Mouse (Mus musculus): ENCODE data around the gene Tbx19. TPM values are rescaled to one million over a fixed set of nuclear protein-coding genes. Genes with fewer than 3 reads are reported as not detected.

Tbx19 gene
- total and polyA plus RNA-seq, 2 experiments, result not detected

GRCm38 (mm10) chr1:165140227-165140626 lies 20.3 kb downstream of the Tbx19 start:
- Histone ChIP-seq H3K27me3 (ENCODE audit: control insufficient read depth, insufficient read depth, low read length) (no peaks in the 10 kb centered on the region), H3K79me2 (ENCODE audit: control insufficient read depth, insufficient read depth, low read length) (no peaks in the 10 kb centered on the region), H3K4me3 (ENCODE audit: insufficient read depth, low read depth, low read length) (no peak overlapping the region), H3K27ac (replicated peaks; ENCODE audit: insufficient read depth, low read depth, low read length) (no peak overlapping the region), H3K9ac (ENCODE audit: low read depth, low read length) (no peak overlapping the region), H3K4me1 (ENCODE audit: control insufficient read depth, insufficient read depth, low read length) (no peaks in the 10 kb centered on the region), H3K36me3 (ENCODE audit: control insufficient read depth, insufficient read depth, low read length) (no peaks in the 10 kb centered on the region)
- no peak for DNase-seq (ENCODE audit: extremely low read depth, low read depth, low spot score)
- 70% methylated on average over 3 of the region's 3 CpGs for WGBS
- no peak for TF ChIP-seq CTCF (IDR thresholded peaks at IDR 0.05; ENCODE audit: low read depth, low read length)
- TF ChIP-seq POLR2A (IDR thresholded peaks at IDR 0.05; ENCODE audit: extremely low read depth, insufficient read depth, low read length), result no peak

GRCm38 (mm10) chr1:165133858-165134257 lies 26.7 kb downstream of the Tbx19 start:
- Histone ChIP-seq H3K79me2 (ENCODE audit: control insufficient read depth, insufficient read depth, low read length) (no peaks in the 10 kb centered on the region), H3K4me1 (ENCODE audit: control insufficient read depth, insufficient read depth, low read length) (peaks cover 4% of the 10 kb centered on the region; the same call in 1 of the 2 replicates), H3K27me3 (ENCODE audit: control insufficient read depth, insufficient read depth, low read length) (no peaks in the 10 kb centered on the region), H3K4me3 (ENCODE audit: insufficient read depth, low read depth, low read length) (no peak overlapping the region), H3K27ac (replicated peaks; ENCODE audit: insufficient read depth, low read depth, low read length) (no peak overlapping the region), H3K9ac (ENCODE audit: low read depth, low read length) (no peak overlapping the region), H3K36me3 (ENCODE audit: control insufficient read depth, insufficient read depth, low read length) (no peaks in the 10 kb centered on the region)
- TF ChIP-seq CTCF (IDR thresholded peaks at IDR 0.05; ENCODE audit: low read depth, low read length), result no peak
- TF ChIP-seq POLR2A (IDR thresholded peaks at IDR 0.05; ENCODE audit: extremely low read depth, insufficient read depth, low read length), result no peak
- DNase-seq (ENCODE audit: extremely low read depth, low read depth, low spot score), result no peak
- WGBS, result 63% methylated on average over 2 of the region's 2 CpGs

DNA sequence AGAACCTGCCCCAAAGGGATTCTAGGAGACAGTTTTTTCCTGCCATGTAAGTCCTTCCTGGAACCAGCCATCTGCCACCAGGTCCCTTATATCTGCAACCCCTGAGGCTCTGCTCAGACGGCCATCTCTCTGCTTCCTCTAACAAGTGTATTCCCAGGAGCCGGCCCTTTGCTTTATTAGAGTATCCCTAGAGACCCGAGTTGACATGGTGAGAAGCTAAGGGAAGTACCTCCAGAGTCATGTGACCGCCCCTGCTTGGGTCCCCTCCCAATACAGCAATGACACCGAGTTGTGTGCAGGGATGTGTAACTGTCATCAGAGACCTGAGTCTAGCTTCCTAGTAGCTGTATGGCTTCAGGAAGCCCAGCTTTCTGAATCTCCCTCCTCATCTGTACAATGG lies 27.3 kb downstream of the Tbx19 start:
- Histone ChIP-seq H3K79me2 (ENCODE audit: control insufficient read depth, insufficient read depth, low read length) (no peaks in the 10 kb centered on the region), H3K4me3 (ENCODE audit: insufficient read depth, low read depth, low read length) (no peak overlapping the region), H3K4me1 (ENCODE audit: control insufficient read depth, insufficient read depth, low read length) (peaks cover 4% of the 10 kb centered on the region; the same call in 1 of the 2 replicates), H3K36me3 (ENCODE audit: control insufficient read depth, insufficient read depth, low read length) (no peaks in the 10 kb centered on the region), H3K27me3 (ENCODE audit: control insufficient read depth, insufficient read depth, low read length) (no peaks in the 10 kb centered on the region), H3K9ac (ENCODE audit: low read depth, low read length) (no peak overlapping the region), H3K27ac (replicated peaks; ENCODE audit: insufficient read depth, low read depth, low read length) (no peak overlapping the region)
- no peak for DNase-seq (ENCODE audit: extremely low read depth, low read depth, low spot score)
- TF ChIP-seq CTCF (IDR thresholded peaks at IDR 0.05; ENCODE audit: low read depth, low read length) (no peak), POLR2A (IDR thresholded peaks at IDR 0.05; ENCODE audit: extremely low read depth, insufficient read depth, low read length) (no peak)
- 75% methylated on average over 5 of the region's 5 CpGs for WGBS

GRCm38 (mm10) chr1:165132187-165132877 lies 28.2 kb downstream of the Tbx19 start:
- no peaks in the 10 kb centered on the region for H3K27me3 ChIP-seq (ENCODE audit: control insufficient read depth, insufficient read depth, low read length)

DNA sequence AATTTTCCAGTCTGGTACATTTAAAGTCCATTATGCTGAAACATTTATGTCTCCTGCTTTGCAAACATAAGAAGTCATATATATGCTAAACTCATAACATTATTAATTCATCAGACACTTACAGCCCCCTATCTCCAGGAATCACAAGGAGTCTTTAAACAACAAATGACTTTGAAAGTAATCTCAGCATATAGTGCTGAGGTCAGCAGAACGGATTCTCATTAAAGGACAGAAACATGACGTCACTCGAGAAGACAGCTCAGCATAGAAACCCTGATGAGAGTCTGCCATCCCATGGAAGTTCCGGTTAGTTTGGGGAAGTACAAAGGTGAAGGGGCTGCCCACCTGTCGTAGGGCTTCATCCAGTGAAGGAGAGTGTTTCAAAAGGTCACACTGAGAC lies 31.0 kb downstream of the Tbx19 start:
- no peak for TF ChIP-seq POLR2A (IDR thresholded peaks at IDR 0.05; ENCODE audit: extremely low read depth, insufficient read depth, low read length)
- 73% methylated on average over 5 of the region's 5 CpGs for WGBS
- no peak overlapping the region for H3K4me3 ChIP-seq (ENCODE audit: insufficient read depth, low read depth, low read length)
- DNase-seq (ENCODE audit: extremely low read depth, low read depth, low spot score), result no peak
- H3K36me3 ChIP-seq (ENCODE audit: control insufficient read depth, insufficient read depth, low read length), result no peaks in the 10 kb centered on the region
- H3K27me3 ChIP-seq (ENCODE audit: control insufficient read depth, insufficient read depth, low read length), result no peaks in the 10 kb centered on the region
- H3K9ac ChIP-seq (ENCODE audit: low read depth, low read length), result no peak overlapping the region
- peaks cover 4% of the 10 kb centered on the region; the same call in 1 of the 2 replicates for H3K4me1 ChIP-seq (ENCODE audit: control insufficient read depth, insufficient read depth, low read length)
- no peaks in the 10 kb centered on the region for H3K79me2 ChIP-seq (ENCODE audit: control insufficient read depth, insufficient read depth, low read length)
- H3K27ac ChIP-seq (replicated peaks; ENCODE audit: insufficient read depth, low read depth, low read length), result no peak overlapping the region

More at GRCm38 (mm10) chr1:165132187-165132877, 28.2 kb downstream of the Tbx19 start:
- peak; percentile 68 for TF ChIP-seq CTCF (IDR thresholded peaks at IDR 0.05; ENCODE audit: low read depth, low read length)
- TF ChIP-seq POLR2A (IDR thresholded peaks at IDR 0.05; ENCODE audit: extremely low read depth, insufficient read depth, low read length), result no peak
- 54% methylated on average over 14 of the region's 14 CpGs for WGBS
- no peak overlapping the region for H3K9ac ChIP-seq (ENCODE audit: low read depth, low read length)
- no peak overlapping the region for H3K4me3 ChIP-seq (ENCODE audit: insufficient read depth, low read depth, low read length)
- peak; percentile 79 for DNase-seq (ENCODE audit: extremely low read depth, low read depth, low spot score)
- H3K79me2 ChIP-seq (ENCODE audit: control insufficient read depth, insufficient read depth, low read length), result no peaks in the 10 kb centered on the region
- peaks cover 4% of the 10 kb centered on the region; the same call in 1 of the 2 replicates for H3K4me1 ChIP-seq (ENCODE audit: control insufficient read depth, insufficient read depth, low read length)
- no peak overlapping the region for H3K27ac ChIP-seq (replicated peaks; ENCODE audit: insufficient read depth, low read depth, low read length)
- no peaks in the 10 kb centered on the region for H3K36me3 ChIP-seq (ENCODE audit: control insufficient read depth, insufficient read depth, low read length)

GRCm38 (mm10) chr1:165121096-165121495 lies 39.5 kb downstream of the Tbx19 start:
- WGBS, result 20% methylated on average over 7 of the region's 7 CpGs
- H3K27me3 ChIP-seq (ENCODE audit: control insufficient read depth, insufficient read depth, low read length), result no peaks in the 10 kb centered on the region
- H3K79me2 ChIP-seq (ENCODE audit: control insufficient read depth, insufficient read depth, low read length), result no peaks in the 10 kb centered on the region
- DNase-seq (ENCODE audit: extremely low read depth, low read depth, low spot score), result peak; percentile 77
- no peak overlapping the region for H3K9ac ChIP-seq (ENCODE audit: low read depth, low read length)
- TF ChIP-seq POLR2A (IDR thresholded peaks at IDR 0.05; ENCODE audit: extremely low read depth, insufficient read depth, low read length), result no peak
- TF ChIP-seq CTCF (IDR thresholded peaks at IDR 0.05; ENCODE audit: low read depth, low read length), result no peak
- H3K36me3 ChIP-seq (ENCODE audit: control insufficient read depth, insufficient read depth, low read length), result no peaks in the 10 kb centered on the region
- peaks cover 7% of the 10 kb centered on the region; the same call in 1 of the 2 replicates for H3K4me1 ChIP-seq (ENCODE audit: control insufficient read depth, insufficient read depth, low read length)
- no peak overlapping the region for H3K27ac ChIP-seq (replicated peaks; ENCODE audit: insufficient read depth, low read depth, low read length)
- no peak overlapping the region for H3K4me3 ChIP-seq (ENCODE audit: insufficient read depth, low read depth, low read length)
